Mouse (Mus musculus): ENCODE data around the gene Macrod1. TPM values are rescaled to one million over a fixed set of nuclear protein-coding genes. Genes with fewer than 3 reads are reported as not detected.

The Macrod1 gene
- polyA plus RNA-seq, 1 experiment from 2014 or later: 11.9 TPM

DNA sequence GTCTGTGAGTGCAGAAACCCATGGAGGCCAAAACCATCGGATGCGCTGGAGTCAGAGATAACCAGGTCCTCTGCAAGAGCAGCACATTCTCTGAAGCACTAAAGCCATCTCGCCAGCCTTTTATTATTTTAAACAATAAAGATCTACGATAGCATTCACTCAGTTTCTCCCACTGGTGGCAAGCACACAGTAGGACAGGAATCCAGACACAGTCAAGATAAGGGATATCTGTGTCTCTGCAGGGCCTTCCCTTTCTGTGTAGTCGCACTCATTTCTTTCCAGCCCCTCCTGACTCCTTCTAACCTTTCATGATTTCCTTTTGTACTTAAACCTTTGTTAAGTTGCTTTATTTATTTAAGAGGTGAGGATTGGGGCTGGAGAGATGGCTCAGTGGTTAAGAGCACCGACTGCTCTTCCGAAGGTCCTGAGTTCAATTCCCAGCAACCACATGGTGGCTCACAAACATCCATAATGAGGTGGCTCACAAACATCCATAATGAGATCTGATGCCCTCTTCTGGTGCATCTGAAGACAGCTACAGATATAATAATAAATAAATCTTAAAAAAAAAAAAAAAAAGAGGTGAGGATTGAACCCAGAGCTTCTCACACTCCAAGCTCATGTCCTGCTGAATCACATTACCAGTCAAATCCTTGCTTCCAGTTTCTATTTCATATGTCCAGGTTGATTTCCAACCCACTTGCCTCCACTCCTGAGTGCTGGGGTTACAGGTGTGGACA is 153.5 kb downstream of the Macrod1 start:
- 87% methylated on average over 7 of the region's 7 CpGs for WGBS
- Histone ChIP-seq H3K27ac (no peak overlapping the region), H3K27me3 (replicated peaks) (no peaks in the 10 kb centered on the region), H3K4me3 (replicated peaks) (no peak overlapping the region), H3K4me1 (replicated peaks) (peaks cover 18% of the 10 kb centered on the region), H3K9ac (no peak overlapping the region), H3K36me3 (peaks cover 10% of the 10 kb centered on the region), H3K4me2 (replicated peaks) (no peak overlapping the region), H3K9me3 (no peaks in the 10 kb centered on the region)
- ATAC-seq: no peak

DNA sequence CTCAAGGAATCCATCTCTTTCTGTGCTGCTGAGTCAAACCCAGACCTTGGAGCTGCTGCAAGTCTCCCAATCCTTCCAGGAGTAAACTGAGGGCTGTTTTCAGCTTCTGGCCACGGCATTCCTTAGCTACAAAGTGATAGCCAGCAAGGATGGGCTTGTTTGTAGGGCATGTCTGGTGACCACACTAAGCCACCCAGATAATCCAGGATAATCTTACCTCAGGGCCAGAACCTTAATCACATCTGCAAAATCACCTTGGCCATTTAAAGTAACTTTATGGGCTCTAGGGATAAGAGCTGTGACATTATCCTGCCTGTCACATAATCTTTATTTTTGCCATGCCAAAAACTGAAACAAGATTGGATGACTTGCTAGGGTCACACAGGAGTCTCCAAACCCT is 155.6 kb downstream of the Macrod1 start:
- no peaks in the 10 kb centered on the region for H3K9me3 ChIP-seq
- no peak overlapping the region for H3K4me2 ChIP-seq (replicated peaks)
- no peak overlapping the region for H3K27ac ChIP-seq
- no peaks in the 10 kb centered on the region for H3K27me3 ChIP-seq (replicated peaks)
- no peak overlapping the region for H3K9ac ChIP-seq
- peaks cover 25% of the 10 kb centered on the region for H3K4me1 ChIP-seq (replicated peaks)
- ATAC-seq: no peak
- H3K36me3 ChIP-seq: peaks cover 10% of the 10 kb centered on the region
- 74% methylated on average over 1 of the region's 1 CpGs for WGBS
- H3K4me3 ChIP-seq (replicated peaks): no peak overlapping the region

DNA sequence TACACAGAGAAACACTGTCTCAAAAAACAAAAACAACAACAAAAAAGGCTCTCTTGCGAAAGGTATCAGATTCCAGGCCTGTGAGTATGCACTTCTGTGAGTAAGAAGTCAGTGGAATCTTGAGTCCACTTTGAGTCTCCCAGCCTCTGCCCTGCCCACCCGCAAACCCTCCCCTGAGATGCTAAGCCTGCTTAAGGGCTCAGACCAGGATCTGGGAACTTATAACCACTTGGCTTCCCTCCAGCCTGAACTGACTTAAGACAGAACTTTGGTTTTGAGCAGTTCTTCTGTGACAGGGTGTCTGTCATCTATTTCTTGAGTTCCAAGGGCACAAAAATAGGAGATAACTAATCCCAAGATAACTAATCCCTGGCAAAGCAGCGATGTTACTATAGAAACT is 156.4 kb downstream of the Macrod1 start:
- Histone ChIP-seq H3K9me3 (no peaks in the 10 kb centered on the region), H3K27ac (no peak overlapping the region), H3K36me3 (peaks cover 10% of the 10 kb centered on the region), H3K4me2 (replicated peaks) (no peak overlapping the region), H3K4me1 (replicated peaks) (peaks cover 25% of the 10 kb centered on the region), H3K27me3 (replicated peaks) (no peaks in the 10 kb centered on the region), H3K4me3 (replicated peaks) (no peak overlapping the region), H3K9ac (no peak overlapping the region)
- no peak for ATAC-seq
- 88% methylated on average over 3 of the region's 3 CpGs for WGBS

DNA sequence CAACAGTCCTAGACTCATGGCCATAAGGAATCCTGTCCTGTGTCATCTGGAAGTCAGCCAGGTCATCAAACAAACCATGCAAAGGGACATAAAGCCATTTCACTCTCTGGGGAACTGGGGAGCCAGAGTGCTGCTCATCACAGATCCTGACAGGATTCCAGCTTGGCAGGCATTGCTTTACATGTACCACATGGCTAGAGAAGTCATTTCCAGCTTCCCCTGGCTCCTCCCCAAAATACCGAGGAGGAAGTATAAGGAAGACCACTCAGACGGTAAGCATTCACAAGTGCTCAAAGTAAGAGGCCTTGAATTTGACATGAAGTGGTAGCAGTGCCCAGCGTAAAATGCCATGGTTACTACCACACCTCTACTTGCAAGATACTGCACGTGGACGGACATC is 157.9 kb downstream of the Macrod1 start:
- Histone ChIP-seq H3K9ac (no peak overlapping the region), H3K9me3 (no peaks in the 10 kb centered on the region), H3K27me3 (replicated peaks) (no peaks in the 10 kb centered on the region), H3K27ac (no peak overlapping the region), H3K4me2 (replicated peaks) (0 out of 2 replicates have a peak overlapping the region, but pooled peaks have one; percentile 3), H3K4me1 (replicated peaks) (peaks cover 25% of the 10 kb centered on the region), H3K36me3 (peaks cover 10% of the 10 kb centered on the region), H3K4me3 (replicated peaks) (no peak overlapping the region)
- 70% methylated on average over 5 of the region's 5 CpGs for WGBS
- no peak for ATAC-seq

DNA sequence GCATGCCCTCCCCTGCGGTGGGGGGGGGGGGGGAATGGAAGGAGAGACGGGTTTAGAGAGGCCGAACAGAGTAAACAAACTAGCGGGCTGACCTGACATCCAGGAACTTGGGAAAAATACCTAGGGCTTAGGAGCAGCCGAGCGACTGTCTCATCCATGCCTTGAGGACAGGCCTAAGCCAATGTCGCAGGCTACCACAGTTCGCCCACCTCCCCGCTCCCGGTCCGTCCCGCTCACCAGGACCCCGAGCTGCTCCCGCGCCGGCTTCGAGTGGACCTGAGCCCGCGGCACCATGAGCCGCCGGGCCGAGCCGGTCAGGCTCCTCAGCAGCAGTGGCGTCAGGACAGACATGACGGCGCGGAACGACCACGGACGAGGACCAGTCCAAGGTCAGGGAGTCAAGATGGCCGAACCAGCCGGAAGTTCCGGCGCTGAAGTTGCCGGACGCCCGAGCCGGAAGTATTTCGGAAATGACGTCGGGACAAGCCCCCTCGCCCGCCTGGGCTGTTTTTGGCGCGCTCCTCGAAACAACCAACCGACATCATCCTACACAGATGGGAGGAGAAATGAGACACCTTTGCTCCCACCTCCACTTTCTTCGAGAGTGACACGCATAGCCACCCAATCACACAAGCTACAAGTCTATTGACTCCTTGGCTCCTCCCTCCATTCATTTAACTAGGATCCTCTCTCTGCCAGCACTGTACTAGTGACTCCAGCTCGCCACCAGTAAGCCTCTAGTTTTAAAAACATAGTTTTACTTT is 160.7 kb downstream of the Macrod1 start, which contains the start of gene Cox8a:
TSS of gene Cox8a (minus strand) at position 455 of the 764 bp plus-strand sequence.
- Histone ChIP-seq H3K27ac (peak within 1 kb of the TSS; percentile 87), H3K9ac (peak within 1 kb of the TSS; percentile 87), H3K4me2 (replicated peaks) (peak within 1 kb of the TSS; percentile 70), H3K36me3 (peaks cover 10% of the 10 kb centered on the region), H3K4me1 (replicated peaks) (peaks cover 25% of the 10 kb centered on the region), H3K4me3 (replicated peaks) (peak within 1 kb of the TSS; percentile 80), H3K27me3 (replicated peaks) (no peaks in the 10 kb centered on the region), H3K9me3 (no peaks in the 10 kb centered on the region)
- WGBS: under 1% methylated on average over 50 of the region's 50 CpGs
- ATAC-seq: peak; percentile 98

DNA sequence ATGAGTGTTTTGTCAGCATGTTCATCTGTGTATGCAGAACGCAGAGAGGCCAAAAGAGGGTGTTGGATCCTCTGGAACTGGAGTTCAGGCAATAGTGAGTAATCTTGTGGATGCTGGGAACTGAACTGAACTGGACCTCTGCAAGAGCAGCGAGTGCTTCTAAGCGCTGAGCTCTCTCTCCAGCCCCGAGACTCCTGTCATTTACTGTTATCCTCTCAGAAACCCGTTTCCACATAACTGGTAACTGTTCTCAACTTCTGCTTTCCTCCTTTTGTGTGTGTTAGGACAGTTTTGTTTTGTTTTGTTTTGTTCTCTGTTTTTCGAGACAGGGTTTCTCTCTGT is 161.3 kb downstream of the Macrod1 start:
- H3K9ac ChIP-seq: no peak overlapping the region
- peaks cover 10% of the 10 kb centered on the region for H3K36me3 ChIP-seq
- H3K4me2 ChIP-seq (replicated peaks): peak overlapping the region; percentile 61
- no peaks in the 10 kb centered on the region for H3K27me3 ChIP-seq (replicated peaks)
- H3K4me1 ChIP-seq (replicated peaks): peaks cover 25% of the 10 kb centered on the region
- peak overlapping the region; percentile 80 for H3K4me3 ChIP-seq (replicated peaks)
- WGBS: 12% methylated on average over 6 of the region's 6 CpGs
- peak; percentile 32 for ATAC-seq
- no peak overlapping the region for H3K27ac ChIP-seq
- no peaks in the 10 kb centered on the region for H3K9me3 ChIP-seq

DNA sequence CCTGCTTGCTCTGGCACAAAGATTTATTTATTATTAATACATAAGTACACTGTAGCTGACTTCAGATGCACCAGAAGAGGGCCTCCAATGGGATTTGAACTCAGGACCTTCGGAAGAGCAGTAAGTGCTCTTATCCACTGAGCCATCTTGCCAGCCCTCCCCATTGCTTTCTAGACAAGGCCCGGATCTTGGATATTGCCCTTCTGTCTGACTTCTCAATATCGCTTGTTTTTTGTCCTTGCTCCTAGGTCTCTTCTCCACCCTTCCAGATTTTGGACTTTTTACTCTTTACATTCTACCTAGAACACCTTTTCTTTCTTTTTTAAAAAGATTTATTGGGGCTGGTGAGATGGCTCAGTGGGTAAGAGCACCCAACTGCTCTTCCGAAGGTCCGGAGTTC is 162.1 kb downstream of the Macrod1 start:
- H3K27ac ChIP-seq: no peak overlapping the region
- whole genome bisulfite sequencing: 92% methylated on average over 5 of the region's 5 CpGs
- H3K9ac ChIP-seq: no peak overlapping the region
- H3K27me3 ChIP-seq (replicated peaks): no peaks in the 10 kb centered on the region
- no peak overlapping the region for H3K4me3 ChIP-seq (replicated peaks)
- peaks cover 25% of the 10 kb centered on the region for H3K4me1 ChIP-seq (replicated peaks)
- H3K9me3 ChIP-seq: no peaks in the 10 kb centered on the region
- ATAC-seq: no peak
- no peak overlapping the region for H3K4me2 ChIP-seq (replicated peaks)
- peaks cover 10% of the 10 kb centered on the region for H3K36me3 ChIP-seq

DNA sequence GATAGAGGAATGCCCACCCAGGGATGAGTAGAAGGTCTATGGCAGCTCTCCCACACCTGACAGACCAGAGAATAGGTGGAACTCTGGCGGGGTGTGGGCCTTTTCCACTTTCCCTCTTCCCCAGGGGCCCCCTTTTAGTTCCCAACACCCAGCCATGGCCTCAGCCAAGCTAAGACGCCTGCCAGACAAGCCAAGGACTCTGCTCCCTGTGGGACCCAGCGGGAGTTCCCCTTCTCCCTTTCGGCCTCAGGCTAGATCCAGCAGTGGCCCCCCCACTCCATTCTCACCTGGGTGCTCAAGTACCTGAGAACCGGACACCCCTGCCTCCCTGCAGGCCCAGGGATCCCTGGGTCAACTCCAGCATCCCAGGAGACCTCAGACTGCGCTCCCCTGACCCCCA is 165.6 kb downstream of the Macrod1 start:
- no peak overlapping the region for H3K27ac ChIP-seq
- ATAC-seq: no peak
- H3K4me1 ChIP-seq (replicated peaks): peaks cover 8% of the 10 kb centered on the region; the same call in 1 of the 2 replicates
- H3K27me3 ChIP-seq (replicated peaks): no peaks in the 10 kb centered on the region
- H3K4me2 ChIP-seq (replicated peaks): no peak overlapping the region
- WGBS: 90% methylated on average over 6 of the region's 6 CpGs
- H3K9me3 ChIP-seq: no peaks in the 10 kb centered on the region
- no peak overlapping the region for H3K9ac ChIP-seq
- no peak overlapping the region for H3K4me3 ChIP-seq (replicated peaks)
- peaks cover 12% of the 10 kb centered on the region; the same call in 1 of the 2 replicates for H3K36me3 ChIP-seq

DNA sequence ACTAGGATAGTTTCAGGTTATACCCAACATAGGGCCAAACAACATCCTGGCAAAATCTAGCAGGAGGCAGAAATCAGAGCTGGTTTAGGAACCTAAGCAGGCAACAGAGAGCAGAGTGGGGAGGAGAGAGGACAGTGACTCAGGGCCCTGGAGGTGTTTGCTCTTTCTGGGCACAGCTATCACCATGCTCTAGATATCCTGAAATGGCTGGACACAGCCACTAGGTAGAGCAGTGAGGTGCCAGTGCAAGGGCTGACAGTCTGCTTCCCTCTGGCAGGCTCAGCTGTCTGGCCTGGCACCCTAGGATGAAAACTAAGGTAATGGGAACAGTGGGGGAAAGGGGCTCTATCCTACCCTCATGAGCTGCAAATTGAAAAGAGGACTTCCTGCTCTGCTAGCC is 166.9 kb downstream of the Macrod1 start:
- ATAC-seq: no peak

DNA sequence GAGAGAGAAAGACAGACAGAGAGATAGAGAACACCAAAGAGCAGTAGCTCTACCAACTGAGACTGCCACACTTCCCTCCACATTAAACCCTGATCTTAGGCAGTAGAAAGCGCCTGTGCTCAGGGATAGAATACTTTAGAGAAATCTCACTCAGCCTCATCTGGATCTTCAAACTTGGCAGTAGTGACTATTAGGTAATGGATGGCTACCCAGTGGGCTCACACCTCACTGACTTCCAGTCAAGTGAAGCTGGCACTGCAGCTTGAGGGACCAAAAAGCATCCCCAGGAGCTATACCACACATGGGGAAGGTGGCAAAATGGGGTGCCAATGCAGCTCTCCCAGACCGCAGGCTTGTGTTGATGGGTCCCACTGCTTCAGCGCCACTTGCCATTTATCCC is 167.6 kb downstream of the Macrod1 start:
- WGBS: 87% methylated on average over 3 of the region's 3 CpGs
- Histone ChIP-seq H3K27ac (no peak overlapping the region), H3K4me3 (replicated peaks) (no peak overlapping the region), H3K36me3 (peaks cover 21% of the 10 kb centered on the region), H3K9ac (no peak overlapping the region), H3K9me3 (no peaks in the 10 kb centered on the region), H3K4me1 (replicated peaks) (peaks cover 8% of the 10 kb centered on the region; the same call in 1 of the 2 replicates), H3K27me3 (replicated peaks) (no peaks in the 10 kb centered on the region), H3K4me2 (replicated peaks) (no peak overlapping the region)
- no peak for ATAC-seq

More for the DNA sequence above, 166.9 kb downstream of the Macrod1 start:
- Histone ChIP-seq H3K9ac (no peak overlapping the region), H3K4me2 (replicated peaks) (no peak overlapping the region), H3K4me3 (replicated peaks) (no peak overlapping the region), H3K36me3 (peaks cover 18% of the 10 kb centered on the region), H3K4me1 (replicated peaks) (peaks cover 8% of the 10 kb centered on the region; the same call in 1 of the 2 replicates), H3K9me3 (no peaks in the 10 kb centered on the region), H3K27me3 (replicated peaks) (no peaks in the 10 kb centered on the region), H3K27ac (no peak overlapping the region)

DNA sequence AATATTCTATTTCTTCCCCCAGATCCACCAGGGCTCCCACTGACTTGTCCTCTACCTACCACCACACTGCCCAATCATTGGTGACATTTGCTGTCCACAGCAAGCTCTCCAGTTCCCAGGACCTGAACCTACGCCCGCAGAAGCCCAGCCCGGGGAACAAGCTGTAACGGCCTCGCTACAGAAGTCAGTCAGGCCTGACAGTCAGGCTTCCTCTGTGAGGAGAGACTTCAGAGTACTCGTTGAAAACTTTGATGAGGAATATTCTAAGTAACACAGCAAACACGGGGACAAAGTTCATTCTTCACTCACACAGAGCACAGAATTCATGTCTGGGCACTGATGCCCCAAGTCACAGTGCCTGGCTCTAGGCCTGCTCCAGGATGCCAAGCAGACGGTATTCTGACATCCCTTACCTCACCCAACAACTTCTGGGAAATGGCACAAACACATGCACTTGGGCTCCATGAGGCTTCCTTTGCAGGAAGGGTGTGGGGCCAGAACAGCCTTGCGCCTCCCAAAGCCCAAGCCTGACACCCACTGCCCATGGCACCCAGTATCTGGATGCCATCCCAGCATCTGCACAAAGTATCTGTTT is 168.6 kb downstream of the Macrod1 start:
- Histone ChIP-seq H3K9me3 (no peaks in the 10 kb centered on the region), H3K27ac (no peak overlapping the region), H3K4me2 (replicated peaks) (no peak overlapping the region), H3K36me3 (peaks cover 30% of the 10 kb centered on the region), H3K4me1 (replicated peaks) (peaks cover 8% of the 10 kb centered on the region; the same call in 1 of the 2 replicates), H3K9ac (no peak overlapping the region), H3K27me3 (replicated peaks) (no peaks in the 10 kb centered on the region), H3K4me3 (replicated peaks) (no peak overlapping the region)
- ATAC-seq: no peak
- WGBS: 85% methylated on average over 9 of the region's 9 CpGs

DNA sequence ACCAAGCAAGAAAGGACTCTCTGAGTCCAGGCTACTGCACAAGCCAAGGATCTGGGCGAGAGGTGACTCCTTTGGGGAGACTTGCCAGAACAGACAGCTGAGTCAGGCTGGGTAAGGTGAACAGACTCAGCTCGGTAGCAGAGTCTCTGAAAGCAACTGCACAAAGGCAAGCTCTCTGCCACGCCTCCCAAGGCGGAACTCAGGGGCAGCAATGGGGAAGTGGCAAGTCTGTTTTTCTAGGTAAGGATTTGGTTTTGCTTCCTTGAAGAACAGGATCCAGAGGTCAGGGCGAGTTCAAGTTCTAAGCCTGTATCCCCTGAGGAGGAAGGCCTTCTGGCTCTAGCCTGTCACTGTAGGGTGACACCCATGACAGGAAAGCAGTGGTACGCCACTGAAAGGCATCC is 169.9 kb downstream of the Macrod1 start:
- H3K27ac ChIP-seq: peak overlapping the region; percentile 72

More for the DNA sequence above, 169.9 kb downstream of the Macrod1 start:
- peaks cover 34% of the 10 kb centered on the region for H3K36me3 ChIP-seq
- no peak overlapping the region; the same call in 1 of the 2 replicates for H3K4me2 ChIP-seq (replicated peaks)
- no peak overlapping the region for H3K9ac ChIP-seq
- no peaks in the 10 kb centered on the region for H3K27me3 ChIP-seq (replicated peaks)
- peaks cover 8% of the 10 kb centered on the region; the same call in 1 of the 2 replicates for H3K4me1 ChIP-seq (replicated peaks)
- peak; percentile 81 for ATAC-seq
- WGBS: 55% methylated on average over 6 of the region's 6 CpGs
- H3K4me3 ChIP-seq (replicated peaks): no peak overlapping the region
- H3K9me3 ChIP-seq: no peaks in the 10 kb centered on the region
